In the genomic region with DNA sequence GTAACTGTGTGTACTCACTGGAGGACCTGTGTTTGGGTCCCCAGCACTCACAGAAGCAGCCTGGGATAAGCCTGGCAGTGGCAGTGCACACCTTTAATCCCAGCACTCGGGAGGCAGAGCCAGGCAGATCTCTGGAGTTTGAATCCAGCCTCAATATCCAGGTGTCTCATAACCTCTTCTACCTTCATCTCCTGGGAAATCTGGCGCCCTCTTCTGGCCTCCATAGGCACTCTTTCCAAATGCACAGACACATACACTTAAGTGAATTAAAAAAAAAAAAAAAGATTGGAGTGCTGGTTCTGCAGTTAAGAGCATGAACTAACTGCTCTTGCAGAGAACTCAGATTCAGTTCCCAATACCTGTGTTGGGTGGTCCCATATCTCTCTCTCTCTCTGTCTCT, we compare ENCODE assay signal across 1 mouse cellular context.
TF ChIP-seq lines count a peak whose summit lies in the region.

No protein-coding gene starts in this region.

TF ChIP-seq in MEL, 35 proteins besides CTCF, POLR2A, EP300 and RAD21:
- no peak for TF ChIP-seq POLR2AphosphoS5 (IDR thresholded peaks at IDR 0.05; ENCODE audit: borderline replicate concordance, low read depth, low read length)
- TF ChIP-seq ZNF384 (IDR thresholded peaks at IDR 0.05; ENCODE audit: low read depth, low read length), result peak; percentile 85
- no peak for TF ChIP-seq NELFE (IDR thresholded peaks at IDR 0.05; ENCODE audit: low read depth, low read length)
